Mouse (Mus musculus) kidney, embryonic 16.5 days (tissue): ENCODE measurements at regions not wholly inside any gene's neighbourhood (a gene's known extent, or its start where the extent isn't known, plus 50 kb on each side); places are given as distances from the start of the nearest gene placed in this dataset.
A peak's percentile ranks its signal among the peaks of the same experiment; 100 is the strongest.

Experiments used
- ATAC-seq: fragments of 200-750 bp; cut with Nextera tagmentation; 2 replicates; pipeline ENCODE4 v1.8.0; 2017; ENCODE audit warnings: moderate TSS enrichment; ENCODE audit not compliant: low FRiP score, low TSS enrichment
- H3K27ac ChIP-seq: fragments of 300-500 bp; sonication (generic); 2 replicates; pipeline ENCODE4 v1.5.1; 2014; ENCODE audit warnings: low read length
- H3K27me3 ChIP-seq: fragments of 300-500 bp; sonication (generic); 2 replicates; pipeline ENCODE4 v1.6.1; 2014; ENCODE audit warnings: low read length, control low read depth, mixed read lengths; ENCODE audit not compliant: insufficient read depth
- H3K36me3 ChIP-seq: fragments of 300-500 bp; sonication (generic); 2 replicates; pipeline ENCODE4 v1.6.1; 2014; ENCODE audit warnings: low read length, control low read depth, mixed read lengths; ENCODE audit not compliant: insufficient read depth
- H3K4me1 ChIP-seq: fragments of 300-500 bp; sonication (generic); 2 replicates; pipeline ENCODE4 v1.6.1; 2014; ENCODE audit warnings: low read length, control low read depth, mixed read lengths; ENCODE audit not compliant: insufficient read depth
- H3K4me2 ChIP-seq: fragments of 300-500 bp; sonication (generic); replicated peaks from 2 replicates; pipeline ENCODE4 v1.6.1; 2014; ENCODE audit warnings: low read depth, low read length
- H3K4me3 ChIP-seq: fragments of 300-500 bp; sonication (generic); 2 replicates; pipeline ENCODE4 v1.5.1; 2014; ENCODE audit warnings: mild to moderate bottlenecking, low read length
- H3K9ac ChIP-seq: fragments of 300-500 bp; sonication (generic); replicated peaks from 2 replicates; pipeline ENCODE4 v1.6.1; 2014; ENCODE audit warnings: low read length
- H3K9me3 ChIP-seq: fragments of 300-500 bp; sonication (generic); 2 replicates; pipeline ENCODE4 v1.6.1; 2016; ENCODE audit warnings: low read length, control low read depth
- WGBS: fragments of 180-500 bp; shearing (Covaris S2); extraction: QIAGEN DNeasy Blood & Tissue Kit; methylation state at CpG from one replicate; pipeline ENCODE4 v1.1.7; 2014; 5-methylcytosine and 5-hydroxymethylcytosine counted together

DNA sequence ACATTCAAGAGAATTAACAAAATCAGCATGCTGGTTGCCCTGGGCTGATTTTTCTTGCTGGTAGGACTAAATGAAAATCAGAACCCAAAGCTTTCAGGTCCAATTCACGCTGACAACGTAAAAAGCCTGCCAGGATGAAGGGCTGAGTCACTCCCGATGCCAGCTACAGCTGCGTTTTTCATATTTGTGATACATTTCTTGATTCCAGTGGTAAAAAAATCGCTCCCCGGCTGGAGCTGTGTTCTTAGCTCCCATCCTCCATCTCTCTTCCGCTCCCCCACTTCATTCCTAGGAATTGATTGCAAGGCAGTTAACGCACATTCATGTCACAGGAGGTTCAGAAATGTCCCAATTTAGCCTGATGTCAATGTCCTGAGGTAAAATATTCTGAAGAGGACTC is 78.6 kb upstream of the Cand1 start:
- H3K4me2 ChIP-seq: no peak overlapping the region
- ATAC-seq: no peak
- no peak overlapping the region for H3K9ac ChIP-seq

DNA sequence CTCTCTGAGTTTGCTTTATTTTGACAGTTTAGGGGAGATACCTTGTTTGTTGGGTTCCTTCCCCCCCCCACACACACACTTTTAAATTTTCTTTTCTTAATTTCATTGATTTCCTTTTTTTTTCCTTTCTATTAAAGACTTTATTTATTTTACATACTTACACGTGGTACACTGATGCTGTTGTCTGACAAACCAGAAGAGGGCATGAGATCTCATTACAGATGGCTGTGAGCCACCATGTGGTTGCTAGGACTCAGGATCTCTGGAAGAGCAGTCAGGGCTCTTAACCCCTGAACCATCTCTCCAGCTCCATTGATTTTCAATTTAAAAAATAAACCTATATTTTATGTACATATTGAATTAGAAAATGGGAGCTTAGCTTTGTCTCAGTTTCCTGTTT is 71.7 kb upstream of the Cand1 start:
- no peak overlapping the region for H3K4me2 ChIP-seq
- no peaks in the 10 kb centered on the region for H3K4me1 ChIP-seq
- no peak overlapping the region for H3K9ac ChIP-seq
- H3K27me3 ChIP-seq: no peaks in the 10 kb centered on the region
- H3K4me3 ChIP-seq: no peak overlapping the region
- H3K9me3 ChIP-seq: no peaks in the 10 kb centered on the region
- H3K36me3 ChIP-seq: no peaks in the 10 kb centered on the region
- no peak overlapping the region for H3K27ac ChIP-seq
- WGBS: 39% methylated on average over 1 of the region's 1 CpGs
- no peak for ATAC-seq

More for the DNA sequence above, 78.6 kb upstream of the Cand1 start:
- H3K9me3 ChIP-seq: no peaks in the 10 kb centered on the region
- no peak overlapping the region for H3K4me3 ChIP-seq
- H3K36me3 ChIP-seq: no peaks in the 10 kb centered on the region
- H3K27ac ChIP-seq: no peak overlapping the region
- H3K4me1 ChIP-seq: no peaks in the 10 kb centered on the region
- WGBS: 91% methylated on average over 8 of the region's 8 CpGs
- no peaks in the 10 kb centered on the region for H3K27me3 ChIP-seq

- Histone ChIP-seq H3K27ac (peak overlapping the region; percentile 7; the same call in 1 of the 2 replicates), H3K4me2 (no peak overlapping the region; the same call in 1 of the 2 replicates), H3K9ac (no peak overlapping the region), H3K27me3 (no peaks in the 10 kb centered on the region), H3K4me1 (no peaks in the 10 kb centered on the region), H3K9me3 (no peaks in the 10 kb centered on the region), H3K36me3 (no peaks in the 10 kb centered on the region), H3K4me3 (no peak overlapping the region)
- 72% methylated on average over 11 of the region's 11 CpGs for WGBS
- peak; percentile 76 for ATAC-seq
Measured at GRCm38 (mm10) chr10:119295740-119296139, 55.9 kb upstream of the Cand1 start.

GRCm38 (mm10) chr10:119294454-119295149 is 54.7 kb upstream of the Cand1 start:
- Histone ChIP-seq H3K27me3 (no peaks in the 10 kb centered on the region), H3K4me3 (no peak overlapping the region), H3K9ac (no peak overlapping the region), H3K4me2 (no peak overlapping the region), H3K4me1 (no peaks in the 10 kb centered on the region), H3K27ac (no peak overlapping the region), H3K9me3 (no peaks in the 10 kb centered on the region), H3K36me3 (no peaks in the 10 kb centered on the region)
- 56% methylated on average over 14 of the region's 14 CpGs for WGBS
- 0 out of 2 replicates have a peak, but pooled peaks have one; percentile 51 for ATAC-seq

GRCm38 (mm10) chr10:119293372-119293771 is 53.5 kb upstream of the Cand1 start:
- Histone ChIP-seq H3K4me1 (no peaks in the 10 kb centered on the region), H3K9me3 (no peaks in the 10 kb centered on the region), H3K4me2 (no peak overlapping the region), H3K36me3 (no peaks in the 10 kb centered on the region), H3K27me3 (no peaks in the 10 kb centered on the region), H3K27ac (no peak overlapping the region), H3K4me3 (no peak overlapping the region), H3K9ac (no peak overlapping the region)
- no peak for ATAC-seq
- 90% methylated on average over 8 of the region's 8 CpGs for WGBS
